Mouse (Mus musculus) limb, embryonic 13.5 days (tissue): Measurements from ENCODE around the gene Bag6. TPM values are rescaled to one million over a fixed set of nuclear protein-coding genes. Genes with fewer than 3 reads are reported as not detected.
A peak's percentile ranks its signal among the peaks of the same experiment; 100 is the strongest.

ENCODE experiments used
- ATAC-seq: fragments of 200-750 bp; cut with Nextera tagmentation; 2 replicates; pipeline ENCODE4 v1.8.0; 2017; ENCODE audit warnings: low read depth, moderate number of reproducible peaks, moderate TSS enrichment; ENCODE audit not compliant: low FRiP score
- H3K27ac ChIP-seq: fragments of 300-500 bp; sonication (generic); 2 replicates; pipeline ENCODE4 v1.5.1; 2015; ENCODE audit warnings: inconsistent platforms, mild to moderate bottlenecking, moderate library complexity
- H3K27me3 ChIP-seq: fragments of 300-500 bp; sonication (generic); 2 replicates; pipeline ENCODE4 v1.6.1; 2015; ENCODE audit warnings: mild to moderate bottlenecking, inconsistent platforms
- H3K36me3 ChIP-seq: fragments of 300-500 bp; sonication (generic); 2 replicates; pipeline ENCODE4 v1.6.1; 2015; ENCODE audit warnings: inconsistent platforms, mild to moderate bottlenecking, moderate library complexity
- H3K4me1 ChIP-seq: fragments of 300-500 bp; sonication (generic); 2 replicates; pipeline ENCODE4 v1.6.1; 2015; ENCODE audit warnings: inconsistent platforms
- H3K4me2 ChIP-seq: fragments of 300-500 bp; sonication (generic); replicated peaks from 2 replicates; pipeline ENCODE4 v1.6.1; 2015; ENCODE audit warnings: inconsistent platforms, mild to moderate bottlenecking, moderate library complexity
- H3K4me3 ChIP-seq: fragments of 300-500 bp; sonication (generic); 2 replicates; pipeline ENCODE4 v1.5.1; 2015; ENCODE audit warnings: moderate library complexity, mild to moderate bottlenecking, inconsistent platforms
- H3K9ac ChIP-seq: fragments of 300-500 bp; sonication (generic); 2 replicates; pipeline ENCODE4 v1.6.1; 2015; ENCODE audit warnings: mild to moderate bottlenecking, inconsistent platforms
- H3K9me3 ChIP-seq: fragments of 300-500 bp; sonication (generic); 2 replicates; pipeline ENCODE4 v1.6.1; 2016; ENCODE audit warnings: inconsistent platforms
- WGBS: fragments of 180-500 bp; shearing (Covaris S2); methylation state at CpG from one replicate; pipeline ENCODE4 v1.1.7; 2015; 5-methylcytosine and 5-hydroxymethylcytosine counted together
- polyA plus RNA-seq: library from polyadenylated mRNA; unstranded; fragments of >200 nt; fragmentation: Nextera tagmentation; extraction: Ambion mirVana; gene quantifications from 2 replicates; pipeline ENCODE4 v1.2.1, GENCODE M21; 2015

Bag6 gene
- polyA plus RNA-seq, 1 experiment from 2014 or later, result 66.7 TPM

DNA sequence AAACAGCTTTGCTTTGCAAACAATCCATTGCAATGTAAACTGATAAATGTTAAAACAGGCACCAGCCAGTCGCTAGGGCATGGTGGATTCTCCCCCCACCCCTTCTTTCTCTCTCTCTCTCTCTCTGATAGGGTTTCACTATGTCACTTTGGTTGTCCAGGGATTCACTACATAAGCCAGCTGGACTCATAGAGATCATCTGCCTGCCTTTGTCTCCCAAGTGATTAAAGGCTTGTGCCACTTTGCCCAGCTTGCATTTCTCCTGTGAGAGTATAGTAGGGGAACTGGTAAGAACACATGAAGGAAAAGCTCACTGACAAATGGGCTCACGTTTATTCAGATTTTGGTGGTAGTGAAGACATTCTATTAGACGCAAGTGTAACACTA is 2.8 kb upstream of the Bag6 start:
- no peaks in the 10 kb centered on the region for H3K9me3 ChIP-seq
- no peak overlapping the region for H3K9ac ChIP-seq
- peaks cover 22% of the 10 kb centered on the region for H3K36me3 ChIP-seq
- H3K4me3 ChIP-seq, result no peak overlapping the region
- H3K27ac ChIP-seq, result no peak overlapping the region
- 81% methylated on average over 3 of the region's 3 CpGs for WGBS
- no peak for ATAC-seq
- no peaks in the 10 kb centered on the region for H3K27me3 ChIP-seq
- H3K4me2 ChIP-seq, result no peak overlapping the region
- peaks cover 22% of the 10 kb centered on the region for H3K4me1 ChIP-seq

DNA sequence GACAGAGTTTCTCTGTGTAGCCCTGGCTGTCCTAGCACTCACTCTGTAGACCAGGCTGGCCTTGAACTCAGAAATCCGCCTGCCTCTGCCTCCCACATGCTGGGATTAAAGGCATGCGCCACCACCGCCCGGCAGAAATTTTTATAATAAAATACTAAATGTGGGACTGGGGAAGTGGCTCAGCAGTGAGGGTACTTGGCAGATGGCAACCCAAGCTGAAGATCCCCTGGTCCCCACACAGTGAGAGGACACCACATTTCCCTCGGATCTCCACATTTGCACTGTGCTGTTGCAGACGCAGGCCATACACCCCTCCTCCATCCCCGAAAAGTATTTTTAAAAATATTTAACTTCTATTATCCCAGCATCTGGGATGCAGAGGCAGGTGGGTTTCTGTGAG is 1.5 kb upstream of the Bag6 start:
- 92% methylated on average over 7 of the region's 7 CpGs for WGBS
- Histone ChIP-seq H3K4me1 (peaks cover 19% of the 10 kb centered on the region), H3K27ac (no peak overlapping the region), H3K9me3 (no peaks in the 10 kb centered on the region), H3K9ac (no peak overlapping the region), H3K4me3 (no peak overlapping the region), H3K27me3 (no peaks in the 10 kb centered on the region), H3K36me3 (peaks cover 21% of the 10 kb centered on the region), H3K4me2 (no peak overlapping the region)
- no peak for ATAC-seq

DNA sequence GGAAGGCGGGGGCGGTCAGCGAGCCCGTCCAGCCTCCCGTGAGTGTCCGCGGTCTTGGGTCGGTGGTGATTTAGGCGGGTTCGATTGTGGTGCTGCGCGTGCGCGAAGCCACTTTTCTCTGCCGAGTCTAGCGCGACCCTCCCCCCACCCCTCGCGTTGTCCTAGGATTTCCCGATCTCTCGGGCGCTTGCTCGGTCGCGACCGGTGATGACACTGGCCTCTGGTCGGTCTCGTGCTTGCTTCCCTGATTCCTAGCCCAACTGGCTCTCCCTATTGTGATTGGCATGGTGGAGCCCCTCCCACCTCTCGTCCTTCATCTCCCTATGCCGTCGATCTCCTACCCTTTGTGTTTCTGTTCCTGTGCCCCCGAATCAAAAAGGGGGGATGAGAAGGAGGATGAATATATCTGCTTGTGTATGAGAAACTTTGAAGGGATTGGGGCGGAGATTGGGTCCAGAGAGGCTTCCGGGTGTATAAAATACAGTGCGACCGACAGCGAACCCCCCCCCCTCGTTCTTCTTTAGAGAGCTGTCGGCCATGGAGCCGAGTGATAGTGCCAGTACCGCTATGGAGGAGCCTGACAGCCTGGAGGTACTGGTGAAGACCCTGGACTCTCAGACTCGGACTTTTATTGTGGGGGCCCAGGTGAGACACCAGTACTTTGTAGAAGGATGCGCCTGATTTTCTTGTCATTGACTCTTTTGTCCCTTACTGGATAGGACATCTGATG is 778 bp downstream of the Bag6 start:
- ATAC-seq, result peak; percentile 74
- no peaks in the 10 kb centered on the region for H3K27me3 ChIP-seq
- H3K9me3 ChIP-seq, result no peaks in the 10 kb centered on the region
- peak overlapping the region; percentile 94 for H3K4me2 ChIP-seq
- WGBS, result under 1% methylated on average over 43 of the region's 43 CpGs
- peak overlapping the region; percentile 91 for H3K27ac ChIP-seq
- peaks cover 18% of the 10 kb centered on the region for H3K4me1 ChIP-seq
- H3K36me3 ChIP-seq, result peaks cover 27% of the 10 kb centered on the region
- peak overlapping the region; percentile 75 for H3K4me3 ChIP-seq
- H3K9ac ChIP-seq, result peak overlapping the region; percentile 86

DNA sequence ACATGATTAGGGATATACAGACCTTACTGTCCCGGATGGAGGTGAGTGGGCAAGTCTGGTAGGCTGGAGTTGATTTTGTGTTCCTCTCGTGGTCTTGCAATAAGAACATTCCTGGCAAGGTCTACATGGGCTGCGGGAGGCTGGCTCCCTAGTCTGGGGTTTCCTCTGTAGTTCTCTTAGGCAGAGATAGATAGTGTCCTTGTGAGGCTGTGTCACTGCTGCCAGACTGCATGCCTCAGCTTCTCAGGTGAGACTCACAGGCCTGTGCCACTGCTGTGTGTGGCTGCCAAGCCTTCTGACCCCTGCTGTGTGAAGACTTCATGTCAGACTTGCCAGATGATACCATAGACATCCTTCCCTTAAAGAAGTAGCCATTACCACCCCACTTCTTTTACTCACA is 4.3 kb downstream of the Bag6 start:
- ATAC-seq, result no peak
- Histone ChIP-seq H3K4me3 (no peak overlapping the region), H3K27ac (no peak overlapping the region), H3K9me3 (peaks cover 6% of the 10 kb centered on the region; the same call in 1 of the 2 replicates), H3K27me3 (no peaks in the 10 kb centered on the region), H3K36me3 (peaks cover 62% of the 10 kb centered on the region), H3K9ac (peak overlapping the region; percentile 13; the same call in 1 of the 2 replicates), H3K4me1 (peaks cover 18% of the 10 kb centered on the region), H3K4me2 (no peak overlapping the region)
- 91% methylated on average over 3 of the region's 3 CpGs for WGBS

DNA sequence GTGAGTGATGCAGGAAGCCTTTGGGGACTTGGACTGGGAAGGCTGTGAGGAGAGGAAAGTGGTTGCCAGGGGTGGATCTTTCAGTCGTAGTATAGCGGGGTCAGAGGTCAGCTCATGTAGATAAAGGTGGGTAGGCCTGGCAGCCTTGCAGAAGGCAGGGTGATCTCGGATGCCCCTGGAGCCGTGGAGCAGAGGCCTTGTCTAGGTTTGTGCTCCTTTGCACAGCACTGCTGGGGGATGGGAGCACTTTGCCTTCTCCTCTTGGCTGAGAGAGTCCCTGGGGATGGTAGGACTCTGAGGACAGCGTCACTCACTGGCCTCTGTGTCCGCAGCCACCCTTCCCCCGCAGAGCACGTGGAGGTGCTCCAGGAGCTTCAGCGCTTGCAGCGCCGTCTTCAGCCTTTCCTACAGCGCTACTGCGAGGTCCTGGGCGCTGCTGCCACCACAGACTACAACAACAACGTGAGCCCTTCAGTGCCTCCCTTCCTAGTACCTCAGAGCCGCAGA is 5.6 kb downstream of the Bag6 start:
- Histone ChIP-seq H3K9ac (no peak overlapping the region), H3K4me3 (no peak overlapping the region), H3K9me3 (peaks cover 6% of the 10 kb centered on the region; the same call in 1 of the 2 replicates), H3K27me3 (no peaks in the 10 kb centered on the region), H3K36me3 (peaks cover 74% of the 10 kb centered on the region), H3K27ac (no peak overlapping the region), H3K4me2 (no peak overlapping the region), H3K4me1 (peaks cover 18% of the 10 kb centered on the region)
- no peak for ATAC-seq
- 85% methylated on average over 16 of the region's 16 CpGs for WGBS

DNA sequence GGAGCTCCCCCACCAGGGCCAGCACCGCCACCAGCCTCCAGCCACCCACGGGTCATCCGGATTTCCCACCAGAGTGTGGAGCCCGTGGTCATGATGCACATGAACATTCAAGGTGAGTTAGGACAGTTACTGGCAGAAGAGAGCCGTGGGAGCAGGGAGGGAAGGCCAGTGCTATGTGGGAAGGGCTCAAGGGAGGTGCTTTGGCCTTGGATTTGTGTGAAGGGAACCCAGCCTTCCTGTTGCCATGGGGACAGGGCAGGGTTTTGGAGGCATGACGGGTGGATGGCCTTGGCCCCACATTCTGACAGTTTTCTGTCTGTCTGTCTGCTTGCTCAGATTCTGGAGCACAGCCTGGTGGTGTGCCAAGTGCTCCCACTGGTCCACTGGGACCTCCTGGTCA is 7.0 kb downstream of the Bag6 start:
- no peaks in the 10 kb centered on the region for H3K27me3 ChIP-seq
- ATAC-seq, result no peak
- no peak overlapping the region for H3K9ac ChIP-seq
- H3K4me2 ChIP-seq, result no peak overlapping the region
- peaks cover 6% of the 10 kb centered on the region; the same call in 1 of the 2 replicates for H3K9me3 ChIP-seq
- H3K4me3 ChIP-seq, result no peak overlapping the region
- no peak overlapping the region for H3K27ac ChIP-seq
- 90% methylated on average over 6 of the region's 6 CpGs for WGBS
- peaks cover 9% of the 10 kb centered on the region for H3K4me1 ChIP-seq
- peaks cover 89% of the 10 kb centered on the region for H3K36me3 ChIP-seq

DNA sequence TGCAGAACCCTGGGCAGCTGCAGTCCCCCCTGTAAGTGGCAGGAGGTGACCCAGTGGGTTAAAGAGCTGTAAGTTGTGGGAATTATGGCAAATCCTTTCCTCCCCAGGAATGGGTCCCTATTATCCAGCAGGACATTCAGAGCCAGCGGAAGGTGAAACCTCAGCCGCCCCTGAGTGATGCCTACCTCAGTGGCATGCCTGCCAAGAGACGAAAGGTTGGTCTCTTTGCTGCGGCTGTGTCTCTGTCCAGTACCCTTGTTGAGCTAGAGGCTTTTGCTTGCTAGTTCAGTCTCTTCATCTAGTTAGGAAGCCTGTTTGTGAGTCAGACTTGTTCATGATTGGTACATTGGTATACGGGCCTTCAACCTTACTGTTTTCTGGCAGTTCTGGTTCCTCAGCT is 11.2 kb downstream of the Bag6 start:
- 86% methylated on average over 5 of the region's 5 CpGs for WGBS
- H3K4me1 ChIP-seq, result no peaks in the 10 kb centered on the region
- H3K9ac ChIP-seq, result no peak overlapping the region

DNA sequence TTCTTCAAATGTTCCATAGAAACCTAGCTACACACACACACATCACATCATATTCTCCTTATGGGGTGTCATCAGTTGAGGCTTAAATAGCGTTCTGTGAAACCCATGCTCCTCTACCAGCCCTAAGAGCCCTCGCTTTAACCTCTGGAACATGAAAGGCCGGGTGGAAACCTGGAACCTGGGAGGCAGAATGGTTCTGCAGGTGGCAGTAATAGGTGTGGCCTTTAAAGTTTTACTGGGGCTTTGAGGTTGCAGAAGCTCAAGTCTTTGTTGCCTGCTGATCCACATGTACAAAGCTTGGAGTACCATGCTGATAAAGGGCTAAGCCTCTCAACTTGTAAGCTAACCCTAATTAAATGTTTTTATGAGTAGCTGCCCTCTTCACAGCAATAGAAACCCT is 12.4 kb downstream of the Bag6 start:
- Histone ChIP-seq H3K4me2 (no peak overlapping the region), H3K27ac (no peak overlapping the region), H3K9ac (no peak overlapping the region), H3K36me3 (peaks cover 93% of the 10 kb centered on the region), H3K4me1 (no peaks in the 10 kb centered on the region), H3K4me3 (no peak overlapping the region), H3K27me3 (no peaks in the 10 kb centered on the region), H3K9me3 (peaks cover 6% of the 10 kb centered on the region; the same call in 1 of the 2 replicates)
- WGBS, result 21% methylated on average over 3 of the region's 3 CpGs
- no peak for ATAC-seq

More for the DNA sequence above, 11.2 kb downstream of the Bag6 start:
- Histone ChIP-seq H3K27me3 (no peaks in the 10 kb centered on the region), H3K27ac (no peak overlapping the region), H3K4me2 (no peak overlapping the region), H3K9me3 (peaks cover 6% of the 10 kb centered on the region; the same call in 1 of the 2 replicates), H3K36me3 (peaks cover 93% of the 10 kb centered on the region), H3K4me3 (no peak overlapping the region)
- no peak for ATAC-seq

DNA sequence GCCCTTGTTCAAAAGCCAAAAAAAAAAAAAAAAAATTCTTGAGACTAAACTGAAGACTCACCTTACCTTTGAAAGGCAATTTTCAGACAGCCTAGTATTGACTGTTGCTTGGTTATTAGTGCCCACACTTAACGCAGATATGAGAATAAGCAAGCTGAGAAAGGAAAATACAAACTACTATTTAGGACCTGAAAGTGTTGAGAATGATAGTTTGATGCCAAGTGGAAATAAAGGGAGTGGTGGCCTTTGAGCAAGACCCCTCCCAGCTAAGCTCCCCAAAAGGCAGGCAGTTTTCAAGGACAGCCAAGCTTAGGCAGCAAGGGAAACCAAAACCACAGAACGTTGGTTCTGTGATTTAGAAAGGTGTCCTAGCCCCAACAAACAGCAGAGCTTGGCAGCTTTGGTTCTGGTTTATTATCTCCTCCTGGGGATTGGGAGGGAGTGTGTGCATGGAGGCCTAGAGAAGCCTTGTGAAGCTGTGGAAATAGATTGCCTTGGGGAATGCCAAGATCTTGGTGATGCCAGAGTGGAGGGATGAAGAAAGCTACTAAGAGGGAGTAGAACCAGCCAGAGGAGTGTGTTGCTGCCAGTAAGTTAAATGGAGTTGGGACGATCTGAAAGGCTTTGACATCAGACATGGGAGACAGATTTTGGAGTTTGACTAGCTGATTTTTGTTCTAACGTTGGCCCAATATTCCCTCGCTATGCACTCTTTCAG is 13.1 kb downstream of the Bag6 start:
- Histone ChIP-seq H3K36me3 (peaks cover 93% of the 10 kb centered on the region), H3K9me3 (peaks cover 5% of the 10 kb centered on the region; the same call in 1 of the 2 replicates), H3K27me3 (no peaks in the 10 kb centered on the region), H3K27ac (no peak overlapping the region), H3K9ac (no peak overlapping the region), H3K4me3 (no peak overlapping the region), H3K4me1 (no peaks in the 10 kb centered on the region), H3K4me2 (no peak overlapping the region)
- no peak for ATAC-seq
- whole genome bisulfite sequencing, result 67% methylated on average over 5 of the region's 5 CpGs

DNA sequence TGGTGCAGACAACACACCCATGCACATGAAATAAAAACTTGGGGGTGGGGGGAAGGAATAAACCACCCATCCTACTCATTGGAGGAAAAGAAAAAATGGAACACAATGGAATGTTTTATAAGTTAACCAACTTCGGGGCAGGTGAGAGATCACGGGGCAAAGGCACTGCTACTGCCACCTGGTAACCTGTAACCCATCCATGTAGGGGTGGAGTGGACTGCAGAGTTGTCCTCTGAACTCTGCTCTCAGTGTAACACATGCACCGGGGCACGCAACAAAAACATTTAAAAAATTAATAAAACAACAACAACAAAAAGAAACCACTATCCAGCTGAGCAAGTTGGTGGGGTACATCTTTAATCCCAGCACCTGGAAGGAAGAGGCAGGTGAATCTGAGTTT is 17.1 kb downstream of the Bag6 start:
- no peaks in the 10 kb centered on the region for H3K27me3 ChIP-seq
- peaks cover 8% of the 10 kb centered on the region; the same call in 1 of the 2 replicates for H3K4me1 ChIP-seq
- no peak for ATAC-seq
- no peak overlapping the region for H3K27ac ChIP-seq
- H3K36me3 ChIP-seq, result peaks cover 93% of the 10 kb centered on the region
- no peaks in the 10 kb centered on the region for H3K9me3 ChIP-seq
- 94% methylated on average over 4 of the region's 4 CpGs for WGBS
- no peak overlapping the region for H3K9ac ChIP-seq
- H3K4me2 ChIP-seq, result no peak overlapping the region
- no peak overlapping the region for H3K4me3 ChIP-seq

DNA sequence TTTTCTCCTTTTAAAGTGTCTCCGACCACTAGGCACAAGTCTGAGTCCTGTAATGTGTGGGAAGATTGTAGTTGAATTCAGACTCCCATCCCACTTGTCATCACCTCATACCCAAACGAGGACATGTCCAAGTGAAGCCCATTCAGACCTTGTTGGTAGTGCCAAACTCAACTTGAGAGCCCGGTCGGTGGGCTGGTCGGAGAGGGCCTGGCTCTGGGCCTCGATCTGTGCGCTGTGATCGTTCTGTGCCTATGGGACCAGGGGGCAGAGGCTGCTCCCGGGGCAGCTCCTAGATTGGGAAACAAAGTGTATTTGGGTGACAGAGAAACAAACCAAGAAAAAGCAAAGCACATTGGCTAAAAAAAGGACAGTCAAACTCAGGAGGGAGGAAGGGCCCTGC is 18.1 kb downstream of the Bag6 start:
- Histone ChIP-seq H3K4me2 (no peak overlapping the region), H3K9ac (no peak overlapping the region), H3K4me1 (peaks cover 8% of the 10 kb centered on the region; the same call in 1 of the 2 replicates), H3K27me3 (no peaks in the 10 kb centered on the region), H3K4me3 (no peak overlapping the region), H3K9me3 (no peaks in the 10 kb centered on the region), H3K27ac (no peak overlapping the region), H3K36me3 (peaks cover 98% of the 10 kb centered on the region)
- 97% methylated on average over 9 of the region's 9 CpGs for WGBS
- no peak for ATAC-seq

DNA sequence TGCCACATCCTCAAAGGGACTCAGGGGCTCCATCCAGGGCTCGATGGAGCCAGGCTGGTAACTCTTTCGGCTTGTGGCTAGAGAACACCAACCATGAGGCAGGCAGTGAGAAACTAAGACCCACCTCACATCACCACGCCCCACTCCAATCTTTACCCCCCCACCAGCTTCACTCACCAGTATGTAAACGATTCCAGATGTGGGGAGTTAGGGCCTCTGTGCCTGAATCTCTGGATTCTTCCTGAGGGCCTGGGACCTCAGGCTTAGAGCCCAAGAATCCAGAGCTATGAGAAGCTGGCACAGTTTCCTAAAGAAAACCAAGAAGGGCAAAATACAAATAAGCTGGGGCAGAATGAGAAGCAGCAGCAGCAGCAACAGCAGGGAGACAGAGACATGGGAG is 19.0 kb downstream of the Bag6 start:
- Histone ChIP-seq H3K9ac (peak overlapping the region; percentile 19; the same call in 1 of the 2 replicates), H3K27ac (peak overlapping the region; percentile 44; the same call in 1 of the 2 replicates)
- WGBS, result 56% methylated on average over 4 of the region's 4 CpGs

More for the DNA sequence above, 19.0 kb downstream of the Bag6 start:
- Histone ChIP-seq H3K27me3 (no peaks in the 10 kb centered on the region), H3K4me1 (peaks cover 8% of the 10 kb centered on the region; the same call in 1 of the 2 replicates), H3K4me2 (no peak overlapping the region), H3K9me3 (no peaks in the 10 kb centered on the region), H3K36me3 (peaks cover 98% of the 10 kb centered on the region), H3K4me3 (no peak overlapping the region)
- ATAC-seq, result no peak
